Mouse (Mus musculus) urinary bladder, adult 18-20 months (tissue): ENCODE data around the gene Cdkal1.

Experiments used
- DNase-seq, 2 experiments: peaks; one replicate each; pipeline ENCODE4 v3.0.0; 2022; ENCODE audit warnings: low spot score in 2 of 2, mixed read lengths in 2 of 2

Cdkal1 gene

DNA sequence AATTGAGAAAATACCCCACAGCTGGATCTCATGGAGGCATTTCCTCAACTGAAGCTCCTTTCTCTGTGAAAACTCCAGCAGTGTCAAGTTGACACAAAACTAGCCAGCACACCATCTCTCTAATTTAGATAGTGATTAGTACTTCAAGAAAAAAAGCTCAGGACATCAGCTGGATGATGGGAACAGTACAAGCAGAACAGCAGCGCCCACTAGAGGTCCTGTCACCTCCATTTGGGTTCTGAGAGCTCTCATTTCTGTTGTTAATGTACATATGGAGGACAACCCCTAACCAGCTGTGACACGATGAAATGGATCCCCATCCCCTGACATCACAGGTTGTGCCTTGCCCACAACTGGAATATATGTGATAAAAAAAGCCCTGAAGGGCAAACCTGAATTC is 354.3 kb downstream of the Cdkal1 start:
- no peak for DNase-seq

DNA sequence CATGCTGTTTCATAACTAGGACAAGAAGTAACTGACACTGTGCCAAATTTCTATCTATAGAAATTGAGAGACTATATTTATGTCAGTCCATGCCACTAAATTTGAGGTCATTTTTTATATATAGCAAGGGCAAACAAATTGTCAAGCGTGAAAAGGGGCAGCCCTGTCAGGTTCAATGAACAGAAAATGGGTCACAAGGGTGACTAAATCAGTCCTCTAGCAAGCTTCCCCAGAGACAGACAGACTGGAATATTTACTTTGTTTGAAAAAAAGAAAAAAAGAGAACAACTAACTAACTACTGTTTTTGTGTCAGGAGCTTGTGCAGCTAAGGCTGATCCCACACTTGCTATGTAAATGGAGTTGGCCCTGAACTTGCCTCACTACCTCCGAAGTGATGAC is 355.7 kb downstream of the Cdkal1 start:
- no peak for DNase-seq

DNA sequence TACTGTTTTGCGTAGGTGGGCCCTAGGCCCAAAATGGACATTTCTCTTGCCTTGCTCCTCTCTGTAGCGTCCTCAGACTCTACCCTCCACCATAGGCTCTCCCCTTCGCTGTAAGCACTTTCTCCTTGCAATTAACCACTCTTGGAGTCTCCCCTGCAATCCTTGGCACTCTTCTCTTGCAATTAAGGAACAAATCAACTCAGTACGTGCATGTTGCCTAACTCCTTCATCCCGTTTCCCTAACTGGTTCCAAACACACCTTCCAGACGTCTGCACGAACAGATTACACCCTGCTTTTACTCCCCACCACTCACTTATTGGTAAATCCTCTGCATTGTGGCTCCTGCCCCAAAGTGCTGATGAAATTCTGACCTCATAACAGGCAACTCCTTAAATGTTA is 358.2 kb downstream of the Cdkal1 start:
- DNase-seq: no peak

DNA sequence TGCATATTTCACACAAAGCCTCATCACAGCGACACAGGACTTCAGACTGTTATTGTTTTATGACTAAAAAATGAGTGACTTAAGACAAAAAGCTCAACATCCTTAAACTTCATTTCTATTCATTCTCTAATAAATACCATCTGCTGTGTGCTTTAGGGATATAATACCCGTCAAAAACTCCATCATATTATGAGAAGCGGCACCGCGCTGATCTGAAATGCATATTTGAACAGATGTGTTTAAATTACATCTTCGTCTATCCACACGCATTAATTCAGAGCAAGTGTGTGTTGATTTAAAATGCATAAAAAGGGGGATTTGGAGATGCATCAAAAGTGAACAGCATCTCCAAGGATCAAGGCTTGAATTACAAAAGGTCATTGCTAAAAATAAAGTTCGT is 365.1 kb downstream of the Cdkal1 start:
- no peak for DNase-seq

DNA sequence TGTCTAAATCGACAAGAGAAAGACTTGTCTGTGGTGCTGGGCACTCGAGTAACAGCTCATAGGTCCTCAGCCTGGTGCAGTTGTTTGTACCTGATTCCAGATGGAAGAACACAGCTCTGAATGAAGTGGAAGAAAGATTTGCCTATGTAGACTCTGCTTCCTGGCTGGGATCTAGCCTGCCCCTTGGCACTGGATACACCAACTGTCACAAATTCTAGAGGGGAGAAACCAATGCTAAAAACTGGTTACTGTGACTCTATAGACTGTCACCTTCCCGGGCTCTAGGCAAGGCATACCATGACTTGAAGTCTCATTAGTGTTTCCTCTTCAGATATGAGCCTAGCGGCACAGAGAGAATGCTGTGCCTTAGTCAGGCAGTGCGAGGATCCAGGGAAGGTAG is 366.0 kb downstream of the Cdkal1 start:
- no peak for DNase-seq

DNA sequence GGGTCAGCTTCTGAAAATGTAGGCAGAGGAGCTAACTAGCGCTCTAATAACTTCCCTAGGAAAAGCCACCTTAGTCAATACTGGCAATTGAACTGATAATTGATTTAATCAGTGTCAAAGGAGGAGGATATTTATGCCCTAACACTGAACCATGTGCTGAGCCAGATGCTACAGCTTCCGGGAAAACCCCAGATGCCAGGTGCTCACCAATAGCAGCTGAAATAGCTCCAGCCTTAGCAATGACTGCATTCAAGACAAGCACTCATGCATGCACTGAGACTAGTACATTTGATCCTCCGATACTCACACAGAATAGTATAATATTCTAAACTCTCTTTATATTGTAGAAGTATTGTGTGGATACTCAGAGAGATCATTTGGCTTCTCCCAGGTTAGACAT is 368.8 kb downstream of the Cdkal1 start:
- DNase-seq: no peak

DNA sequence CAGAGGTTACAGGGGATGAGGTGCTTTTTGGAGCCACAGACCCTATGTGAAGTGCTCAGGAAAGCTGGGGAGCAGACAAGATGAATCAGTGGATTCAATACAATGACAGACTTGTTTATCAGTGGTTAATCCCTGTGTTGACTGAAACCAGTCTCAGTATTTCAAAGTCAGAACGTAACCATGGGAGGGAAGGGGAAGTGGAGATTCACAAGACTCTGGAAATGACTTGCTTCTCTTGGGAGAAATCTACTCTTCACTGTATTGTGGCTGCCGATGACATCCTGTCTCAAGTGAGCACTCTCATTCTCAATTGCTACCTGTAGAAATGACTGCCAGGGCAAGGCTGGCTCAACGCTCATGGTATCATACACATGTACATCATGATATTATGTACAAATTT is 371.5 kb downstream of the Cdkal1 start:
- no peak for DNase-seq

DNA sequence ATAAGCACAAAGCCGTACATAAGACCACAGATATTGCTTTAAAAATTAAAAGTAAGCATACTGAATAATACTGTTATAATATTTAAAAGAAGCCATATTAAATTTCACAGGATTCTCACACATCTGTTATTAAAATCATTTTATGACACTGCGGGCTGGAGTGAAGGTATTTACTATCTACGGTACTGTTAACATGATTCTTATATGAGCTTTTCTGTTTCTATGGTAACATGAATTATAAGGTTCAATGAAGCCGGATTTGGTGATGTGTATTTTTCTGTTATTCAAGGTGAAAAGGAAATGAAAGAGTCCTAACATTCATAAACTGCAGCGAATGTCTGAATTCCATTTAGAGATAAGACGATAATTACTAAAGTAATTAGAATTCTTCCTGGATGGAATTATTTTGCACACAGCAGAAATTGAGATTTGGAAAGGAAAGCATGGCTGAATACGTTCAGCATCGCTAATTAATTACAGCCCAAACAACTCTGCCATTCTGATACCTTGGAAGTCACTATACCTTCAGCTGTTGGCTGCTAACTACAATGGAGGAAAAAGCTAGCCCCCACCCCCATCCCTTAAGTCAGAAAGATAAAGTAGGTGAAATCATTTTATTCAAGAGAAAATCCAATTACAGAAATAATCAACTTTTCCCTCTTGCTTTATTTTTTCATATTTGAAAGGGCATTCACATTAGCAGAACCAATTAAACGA is 373.2 kb downstream of the Cdkal1 start:
- no peak for DNase-seq

DNA sequence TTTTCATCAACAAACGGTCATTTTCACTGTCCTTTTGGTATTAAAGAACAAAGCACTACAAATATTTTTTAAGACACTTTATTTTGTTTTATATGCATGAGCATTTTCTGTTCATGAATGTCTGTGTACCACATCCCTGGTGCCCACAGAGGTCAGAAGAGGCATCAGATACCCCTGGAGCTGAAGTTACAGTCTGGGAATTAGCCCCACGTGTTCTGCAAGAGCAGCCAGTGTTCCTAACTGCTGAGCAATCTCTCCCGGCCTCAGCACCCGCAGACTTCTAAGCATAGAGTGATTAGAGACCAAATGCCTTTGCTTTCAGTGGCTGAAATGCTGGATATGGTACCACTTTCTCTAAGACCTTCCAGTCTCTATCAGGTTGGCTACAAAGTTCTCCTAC is 379.1 kb downstream of the Cdkal1 start:
- DNase-seq: no peak

DNA sequence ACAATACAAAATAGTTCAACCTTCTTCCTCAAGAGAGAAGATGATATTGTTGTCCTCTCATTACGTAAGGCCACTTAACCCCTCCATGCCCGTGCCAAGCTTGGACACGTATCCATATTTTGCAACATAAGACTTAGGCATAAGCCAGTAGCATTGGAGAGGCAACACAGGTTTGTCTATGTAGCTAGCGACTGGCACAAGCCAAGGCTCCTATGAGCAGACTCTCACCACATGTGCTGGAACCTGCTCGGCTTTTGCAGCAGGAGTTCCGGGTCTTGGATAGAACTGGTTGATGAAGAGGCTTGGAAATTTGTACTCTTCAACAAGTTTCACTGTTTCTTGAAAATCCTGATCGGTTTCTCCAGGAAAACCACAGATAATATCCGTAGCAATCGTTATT is 381.2 kb downstream of the Cdkal1 start:
- DNase-seq: no peak

DNA sequence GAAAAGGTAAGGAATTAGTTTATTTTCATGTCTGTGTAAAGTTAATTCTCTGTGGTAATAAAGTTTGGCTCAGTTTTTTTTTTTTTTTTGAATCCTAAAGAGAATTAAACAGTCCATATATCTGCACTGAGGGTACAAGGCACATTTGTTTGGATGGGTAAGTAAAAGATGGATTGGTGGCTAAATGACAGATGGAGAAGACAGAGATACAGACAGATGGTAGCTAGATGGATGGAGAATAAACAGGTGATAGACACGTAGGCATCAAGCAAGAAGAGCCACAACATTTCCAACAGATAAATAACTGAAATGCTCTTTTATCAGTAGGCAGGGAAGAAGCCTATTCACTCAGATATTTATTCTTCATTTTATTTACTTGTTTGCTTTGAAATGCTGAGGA is 381.7 kb downstream of the Cdkal1 start:
- DNase-seq: no peak

DNA sequence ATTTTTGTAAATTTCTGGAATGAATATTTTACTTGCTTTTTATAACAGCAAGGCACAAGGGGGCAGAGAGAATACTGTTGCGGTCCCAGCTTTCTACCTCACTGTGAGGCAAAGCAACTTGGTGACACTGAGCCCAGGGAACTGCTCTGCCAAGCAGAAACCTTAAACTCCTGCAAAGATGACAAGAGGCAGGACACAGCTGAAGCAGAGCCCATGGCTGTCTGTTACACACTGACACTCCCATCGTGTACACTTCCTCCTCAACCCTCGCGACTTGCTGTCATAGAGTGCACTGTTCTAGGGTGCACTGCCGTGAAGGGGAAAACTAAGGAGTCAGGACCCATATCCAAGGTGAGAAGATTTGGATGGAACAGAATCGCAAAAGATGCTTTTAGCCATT is 393.2 kb downstream of the Cdkal1 start:
- DNase-seq: no peak

DNA sequence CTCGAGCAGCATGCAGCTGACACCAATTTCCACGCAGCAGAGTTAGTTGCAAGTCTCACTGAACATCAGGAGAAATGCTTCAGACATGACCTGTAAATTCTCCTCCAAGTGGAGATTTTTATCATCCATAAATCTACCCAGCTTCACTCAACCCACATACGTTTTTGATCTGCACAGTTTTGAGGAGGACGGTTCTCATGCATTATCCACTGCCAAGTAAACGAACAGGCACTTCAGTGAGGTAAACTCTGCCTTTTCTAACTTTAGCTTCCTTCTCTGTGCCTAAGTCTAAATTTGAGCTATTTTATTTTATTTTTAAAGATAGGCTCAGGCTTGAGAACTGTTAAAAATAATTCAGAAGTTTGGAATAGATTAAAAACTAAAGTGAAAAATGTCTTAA is 394.7 kb downstream of the Cdkal1 start:
- DNase-seq: no peak

DNA sequence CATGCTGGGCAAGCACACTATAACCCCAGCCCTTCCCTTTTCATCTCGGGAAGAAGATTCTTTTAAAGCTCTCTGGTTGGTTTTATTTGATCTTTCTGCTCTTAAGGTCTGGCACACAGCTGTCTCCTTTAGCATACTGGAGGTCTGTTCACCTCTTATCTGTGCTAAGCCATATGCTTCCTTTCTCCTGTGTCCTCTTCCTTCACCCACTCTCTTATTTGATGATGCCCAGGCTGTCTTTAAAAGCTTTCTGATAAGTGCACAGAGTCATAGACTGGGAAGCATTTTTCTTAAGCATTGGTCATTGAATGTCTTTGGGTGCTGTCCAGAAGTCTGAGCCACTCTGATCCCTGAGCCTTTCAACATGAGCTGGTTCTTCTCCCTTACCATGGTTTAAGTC is 397.1 kb downstream of the Cdkal1 start:
- no peak for DNase-seq

DNA sequence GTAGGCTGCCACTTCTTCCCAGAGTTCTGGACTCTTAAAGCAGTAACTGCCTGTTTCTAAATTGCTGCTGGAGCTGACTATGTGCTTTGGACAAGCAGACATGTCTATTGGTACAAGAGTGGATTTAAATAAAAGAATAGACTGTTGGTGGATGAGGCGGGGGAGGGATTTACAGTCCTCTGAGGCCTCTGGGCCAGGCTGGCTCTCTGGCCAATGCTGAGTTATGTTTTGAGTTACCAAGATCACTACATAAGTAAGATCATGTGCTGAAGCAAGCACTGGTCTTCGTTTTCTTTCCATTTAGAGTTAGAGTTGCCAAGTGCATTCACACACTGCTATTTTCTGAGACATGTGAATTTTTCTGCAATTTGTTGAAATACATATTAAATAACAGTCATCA is 418.4 kb downstream of the Cdkal1 start:
- DNase-seq: no peak

DNA sequence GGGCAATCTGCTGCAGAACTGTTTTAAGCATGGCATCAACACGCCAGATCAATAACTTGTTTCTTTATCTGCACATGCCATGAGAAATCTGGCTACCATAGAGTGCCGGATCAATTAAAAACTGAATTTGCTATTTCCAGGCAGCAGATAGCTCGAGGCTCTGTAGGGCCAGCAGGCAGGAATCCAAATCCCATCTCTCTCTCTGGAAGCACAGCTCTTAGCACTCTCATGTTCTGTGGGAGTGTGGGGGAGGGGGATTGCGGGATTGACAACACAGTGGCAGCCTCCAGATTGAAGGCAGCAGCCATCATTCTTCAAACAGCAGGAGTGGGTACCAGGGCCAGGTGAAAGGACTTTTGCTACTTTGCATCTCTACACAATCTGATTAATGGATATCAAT is 420.7 kb downstream of the Cdkal1 start:
- DNase-seq: no peak

DNA sequence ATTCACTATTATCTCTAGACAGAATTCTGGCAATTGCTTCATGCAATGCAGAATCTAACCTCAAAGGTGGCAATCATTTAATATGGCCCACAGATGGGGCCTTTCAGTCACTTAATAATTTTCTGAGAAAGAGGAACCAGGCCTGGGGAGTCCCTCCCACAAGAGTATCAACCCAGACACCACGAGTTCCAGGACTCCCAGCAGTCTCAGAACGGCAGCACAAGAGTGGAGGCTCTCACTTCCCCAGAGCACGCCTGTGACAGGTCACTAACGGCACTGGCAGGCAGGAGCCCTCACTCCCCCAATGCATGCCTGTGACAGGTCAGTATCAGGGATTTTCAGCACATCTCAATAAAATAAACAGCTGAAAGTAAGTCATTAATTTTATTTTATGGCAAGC is 424.6 kb downstream of the Cdkal1 start:
- DNase-seq: no peak

DNA sequence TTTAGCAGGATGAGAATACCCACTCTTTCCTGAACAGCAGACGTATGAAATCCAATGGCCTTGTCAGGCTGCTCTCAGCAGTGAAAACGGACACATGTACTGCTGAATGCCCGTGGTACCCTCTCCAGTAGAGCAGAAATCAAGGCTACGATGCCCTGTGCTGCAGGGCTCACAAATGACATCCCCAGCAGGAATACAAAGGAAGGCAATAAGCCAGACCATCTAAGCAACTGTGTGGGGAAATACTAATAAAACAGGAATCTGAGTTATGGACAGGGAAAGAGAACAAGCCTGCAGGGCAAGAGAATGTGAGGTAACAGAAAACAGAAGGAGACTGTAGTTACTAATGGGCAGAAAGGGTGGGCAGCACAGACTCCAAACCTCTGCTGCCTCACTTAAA is 425.6 kb downstream of the Cdkal1 start:
- DNase-seq: no peak

DNA sequence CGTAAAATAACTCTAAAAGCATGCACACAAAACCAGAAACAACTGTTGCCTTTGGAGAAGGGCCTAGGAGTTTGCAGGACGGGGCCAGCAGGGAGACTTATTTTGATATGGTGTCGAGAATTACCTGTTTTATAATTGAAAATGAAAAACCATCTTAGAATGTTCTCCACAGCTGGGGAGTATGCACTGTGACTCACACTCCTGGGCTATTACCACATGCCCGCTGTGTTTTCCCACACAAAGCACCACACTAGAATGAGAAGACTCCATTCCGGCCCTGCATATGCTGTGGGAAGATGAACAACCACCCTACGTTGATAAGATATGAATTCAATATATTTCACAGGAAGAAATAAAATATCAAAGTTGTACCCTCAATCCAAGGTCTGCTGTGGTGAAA is 426.3 kb downstream of the Cdkal1 start:
- DNase-seq: no peak

DNA sequence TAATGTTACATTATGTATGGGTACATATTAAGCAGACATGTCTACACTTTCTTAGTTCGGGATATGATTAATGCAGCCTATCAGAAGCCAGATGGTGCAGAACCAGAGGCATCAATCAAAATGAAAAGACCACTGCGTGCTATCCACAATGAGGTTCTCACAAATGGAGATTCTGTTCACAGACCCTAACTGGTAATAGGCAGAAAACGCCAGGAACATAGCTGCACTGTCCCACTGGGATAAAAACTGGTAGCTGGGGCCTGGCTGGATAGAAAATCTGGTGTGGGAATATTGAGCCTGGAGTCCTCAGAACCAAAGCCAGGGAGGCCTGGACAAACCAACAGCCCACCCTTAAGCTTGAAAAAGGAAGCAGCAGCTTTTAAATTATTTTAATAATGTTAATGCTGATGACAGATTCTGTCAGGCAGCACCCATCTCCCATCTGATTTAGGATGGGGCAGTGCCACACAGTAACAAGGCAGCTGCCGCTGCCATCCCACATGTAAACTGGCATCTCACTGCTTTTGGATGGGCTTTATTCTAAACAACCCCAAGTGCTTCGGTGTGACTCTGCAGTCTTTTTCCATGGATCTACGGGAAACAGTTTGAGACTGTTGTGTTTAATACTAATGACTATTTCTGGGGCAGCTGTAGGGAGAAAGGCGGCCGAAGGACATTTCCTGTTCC is 438.9 kb downstream of the Cdkal1 start:
- no peak for DNase-seq

DNA sequence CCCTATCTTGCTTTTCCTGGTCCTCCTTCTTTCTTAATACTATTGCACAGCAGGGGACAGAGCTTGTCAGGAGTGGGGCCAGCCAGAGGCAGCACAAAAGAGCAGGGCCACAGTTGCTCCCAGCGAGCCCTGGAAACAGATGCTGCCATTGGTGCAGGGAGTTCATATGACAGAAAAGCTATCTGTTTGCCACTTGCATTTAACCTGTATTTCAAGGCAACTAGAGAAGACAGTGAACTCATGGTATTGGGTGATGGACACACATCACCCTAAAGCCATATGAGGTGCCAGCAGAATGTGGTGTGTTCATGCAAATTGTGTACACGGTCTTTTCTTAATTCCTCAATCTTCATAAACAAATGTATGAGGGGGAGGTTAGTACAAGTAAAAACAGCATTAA is 439.5 kb downstream of the Cdkal1 start:
- no peak for DNase-seq

DNA sequence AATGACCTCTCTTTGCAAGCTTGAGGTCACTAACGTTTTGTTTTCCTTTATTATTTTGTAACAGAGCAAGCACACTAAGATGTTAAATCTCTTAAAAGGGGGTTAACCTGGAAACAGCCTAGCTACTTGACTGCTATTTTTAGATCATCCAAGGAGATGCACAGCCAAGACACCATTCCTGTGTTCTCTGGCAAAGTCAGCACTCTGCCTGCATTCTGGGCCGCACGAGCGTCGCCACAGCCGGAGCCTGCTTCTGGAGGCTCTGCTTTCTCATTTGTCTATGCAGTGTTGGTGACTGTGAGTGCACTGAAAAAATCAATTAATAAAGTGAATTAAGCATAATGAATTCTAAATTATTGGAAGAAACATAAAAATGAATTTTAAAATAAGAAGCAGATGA is 440.6 kb downstream of the Cdkal1 start:
- no peak for DNase-seq

DNA sequence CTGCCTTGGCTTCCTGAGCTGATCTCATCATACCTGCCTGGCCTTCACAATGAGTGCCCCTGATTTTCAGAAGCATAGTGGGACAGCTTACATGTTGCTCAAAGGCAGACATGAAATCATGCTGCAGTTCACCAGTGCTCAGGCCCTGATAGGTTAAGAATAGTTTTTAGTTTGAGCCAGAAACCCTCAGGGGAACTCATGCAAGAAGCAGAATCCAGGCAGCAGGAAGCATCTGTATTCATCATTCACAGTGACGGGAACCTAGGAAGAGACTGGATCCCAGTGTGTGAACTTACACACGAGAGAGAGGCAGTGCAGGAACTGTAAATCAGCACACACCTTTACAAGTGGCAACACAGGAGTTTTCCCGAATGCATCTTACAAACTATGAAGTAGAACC is 441.0 kb downstream of the Cdkal1 start:
- no peak for DNase-seq

DNA sequence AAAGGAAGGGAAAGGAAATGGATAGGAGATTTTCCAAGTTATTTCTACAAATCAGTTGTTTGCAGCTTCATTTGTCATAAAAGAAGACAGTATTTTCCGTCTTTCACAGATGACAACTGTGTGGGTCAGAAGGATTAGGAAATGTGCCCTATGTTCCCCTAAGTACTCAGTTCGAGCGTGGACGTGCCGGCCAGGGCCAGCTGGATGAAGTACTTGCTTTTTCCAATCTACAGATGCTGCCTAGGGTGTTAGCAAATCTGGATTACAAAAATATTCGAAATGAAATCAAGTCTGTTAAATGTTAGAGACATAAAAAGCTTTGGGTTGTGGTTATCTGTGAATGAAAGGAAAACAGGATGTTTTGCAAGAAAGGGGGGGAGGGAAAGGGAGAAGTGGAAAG is 444.3 kb downstream of the Cdkal1 start:
- DNase-seq: no peak
